Mouse (Mus musculus): ENCODE results near the gene Fnip1.

GRCm38 (mm10) chr11:54521927-54522528 is 84.0 kb downstream of the Fnip1 start:
- TF ChIP-seq CTCF (IDR thresholded peaks at IDR 0.05; ENCODE audit: control insufficient read depth, insufficient read depth, insufficient replicate concordance, low read depth, low read length) (no peak), POLR2A (IDR thresholded peaks at IDR 0.05; ENCODE audit: control insufficient read depth, low read depth, low read length) (no peak)

Data from testis, adult 2 months (tissue).